Mouse (Mus musculus): ENCODE results near the gene Arf1. TPM values are rescaled to one million over a fixed set of nuclear protein-coding genes. Genes with fewer than 3 reads are reported as not detected.
A peak's percentile ranks its signal among the peaks of the same experiment; 100 is the strongest.

The Arf1 gene
- polyA plus RNA-seq, 1 experiment from 2014 or later: 575 TPM

DNA sequence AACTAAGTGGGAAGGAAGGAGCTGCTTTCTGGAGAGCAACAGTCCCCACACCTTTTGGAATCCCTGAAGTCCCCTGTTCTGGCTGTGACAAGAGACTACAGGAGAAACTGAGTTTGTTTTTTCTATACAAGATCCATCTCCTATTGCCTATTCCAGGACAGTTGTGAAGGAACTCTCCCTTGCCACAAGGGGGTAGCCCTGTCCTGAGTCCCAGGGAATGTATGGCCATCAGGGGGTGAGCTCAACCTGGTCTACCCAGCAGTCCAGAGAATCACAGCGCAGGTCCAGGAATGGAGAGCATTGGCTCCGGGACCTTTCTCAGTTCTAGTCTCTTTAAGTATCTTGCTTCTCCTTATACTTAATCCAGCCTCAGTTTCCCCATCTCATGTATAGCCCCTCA is 4.7 kb upstream of the Arf1 start:
- Histone ChIP-seq H3K36me3 (ENCODE audit: control insufficient read depth, insufficient read depth, low read length) (no peaks in the 10 kb centered on the region), H3K4me1 (ENCODE audit: control insufficient read depth, insufficient read depth, low read length) (0 out of 2 replicates have a peak, but pooled peaks cover 3% of the 10 kb centered on the region), H3K4me3 (ENCODE audit: low read depth, low read length) (no peak overlapping the region), H3K4me2 (no peak overlapping the region), H3K9me3 (replicated peaks; ENCODE audit: control insufficient read depth, low read length) (no peaks in the 10 kb centered on the region), H3K27me3 (ENCODE audit: control insufficient read depth, insufficient read depth, low read length) (peaks cover 3% of the 10 kb centered on the region; the same call in 1 of the 2 replicates), H3K9ac (ENCODE audit: low read depth, low read length) (no peak overlapping the region), H3K27ac (ENCODE audit: low read depth, low read length) (no peak overlapping the region)
- WGBS (ENCODE audit: insufficient replicate concordance): 52% methylated on average over 2 of the region's 2 CpGs
- ATAC-seq (replicated peaks; ENCODE audit: insufficient number of reproducible peaks, low FRiP score, low TSS enrichment): no peak

GRCm38 (mm10) chr11:59230144-59230760 is 2.2 kb upstream of the Arf1 start:
- H3K27me3 ChIP-seq (ENCODE audit: control insufficient read depth, insufficient read depth, low read length): no peaks in the 10 kb centered on the region
- no peaks in the 10 kb centered on the region for H3K9me3 ChIP-seq (replicated peaks; ENCODE audit: control insufficient read depth, low read length)
- H3K4me3 ChIP-seq (ENCODE audit: low read depth, low read length): no peak overlapping the region
- no peak overlapping the region for H3K9ac ChIP-seq (ENCODE audit: low read depth, low read length)
- 17% methylated on average over 7 of the region's 7 CpGs for WGBS (ENCODE audit: insufficient replicate concordance)
- H3K4me2 ChIP-seq: no peak overlapping the region
- ATAC-seq (replicated peaks; ENCODE audit: insufficient number of reproducible peaks, low FRiP score, low TSS enrichment): no peak
- H3K36me3 ChIP-seq (ENCODE audit: control insufficient read depth, insufficient read depth, low read length): no peaks in the 10 kb centered on the region
- peaks cover 15% of the 10 kb centered on the region for H3K4me1 ChIP-seq (ENCODE audit: control insufficient read depth, insufficient read depth, low read length)
- no peak overlapping the region for H3K27ac ChIP-seq (ENCODE audit: low read depth, low read length)

DNA sequence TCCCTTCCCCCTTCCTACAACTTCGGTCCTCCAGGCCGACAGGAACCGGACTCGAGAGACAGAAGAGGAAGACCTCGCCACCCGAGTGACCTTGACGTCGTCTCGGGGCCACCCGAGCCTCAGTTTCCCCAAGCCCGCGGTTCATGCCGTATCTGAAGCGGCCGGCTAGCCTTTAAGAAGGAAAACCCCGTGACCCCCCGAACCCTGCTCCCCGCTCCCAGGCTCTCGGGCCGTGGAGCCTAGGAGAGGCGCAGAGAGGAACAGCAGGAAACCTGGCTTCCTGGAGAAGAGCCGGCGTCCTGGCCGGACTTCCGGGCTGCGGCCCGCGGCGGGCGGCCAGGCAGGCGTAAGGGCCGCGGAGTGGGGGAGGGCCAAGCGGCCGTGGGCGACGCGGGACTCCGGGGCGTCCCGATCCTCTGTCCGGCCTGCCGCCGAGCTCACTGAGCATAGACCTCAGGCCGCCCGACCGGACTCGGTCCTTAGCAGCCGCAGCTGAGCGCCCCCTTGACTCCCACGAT is 407 bp downstream of the Arf1 start:
- peak overlapping the region; percentile 98 for H3K27ac ChIP-seq (ENCODE audit: low read depth, low read length)
- peak overlapping the region; percentile 100 for H3K9ac ChIP-seq (ENCODE audit: low read depth, low read length)
- peak overlapping the region; percentile 91 for H3K4me3 ChIP-seq (ENCODE audit: low read depth, low read length)
- peak; percentile 67 for ATAC-seq (replicated peaks; ENCODE audit: insufficient number of reproducible peaks, low FRiP score, low TSS enrichment)
- no peaks in the 10 kb centered on the region for H3K36me3 ChIP-seq (ENCODE audit: control insufficient read depth, insufficient read depth, low read length)
- under 1% methylated on average over 49 of the region's 51 CpGs for WGBS (ENCODE audit: insufficient replicate concordance)
- H3K9me3 ChIP-seq (replicated peaks; ENCODE audit: control insufficient read depth, low read length): no peaks in the 10 kb centered on the region
- H3K27me3 ChIP-seq (ENCODE audit: control insufficient read depth, insufficient read depth, low read length): no peaks in the 10 kb centered on the region
- peaks cover 39% of the 10 kb centered on the region for H3K4me1 ChIP-seq (ENCODE audit: control insufficient read depth, insufficient read depth, low read length)
- peak overlapping the region; percentile 91 for H3K4me2 ChIP-seq

- peak overlapping the region; percentile 100 for H3K9ac ChIP-seq (ENCODE audit: low read depth, low read length)
- no peaks in the 10 kb centered on the region for H3K9me3 ChIP-seq (replicated peaks; ENCODE audit: control insufficient read depth, low read length)
- peak overlapping the region; percentile 91 for H3K4me2 ChIP-seq
- H3K27ac ChIP-seq (ENCODE audit: low read depth, low read length): peak overlapping the region; percentile 98
- H3K27me3 ChIP-seq (ENCODE audit: control insufficient read depth, insufficient read depth, low read length): no peaks in the 10 kb centered on the region
- peak overlapping the region; percentile 91 for H3K4me3 ChIP-seq (ENCODE audit: low read depth, low read length)
- WGBS (ENCODE audit: insufficient replicate concordance): 3% methylated on average over 21 of the region's 21 CpGs
- no peak for ATAC-seq (replicated peaks; ENCODE audit: insufficient number of reproducible peaks, low FRiP score, low TSS enrichment)
- no peaks in the 10 kb centered on the region for H3K36me3 ChIP-seq (ENCODE audit: control insufficient read depth, insufficient read depth, low read length)
- H3K4me1 ChIP-seq (ENCODE audit: control insufficient read depth, insufficient read depth, low read length): peaks cover 42% of the 10 kb centered on the region
Measured at GRCm38 (mm10) chr11:59226787-59227603, 1.1 kb downstream of the Arf1 start.

- no peaks in the 10 kb centered on the region for H3K27me3 ChIP-seq (ENCODE audit: control insufficient read depth, insufficient read depth, low read length)
- no peaks in the 10 kb centered on the region for H3K36me3 ChIP-seq (ENCODE audit: control insufficient read depth, insufficient read depth, low read length)
- no peak for ATAC-seq (replicated peaks; ENCODE audit: insufficient number of reproducible peaks, low FRiP score, low TSS enrichment)
- no peaks in the 10 kb centered on the region for H3K9me3 ChIP-seq (replicated peaks; ENCODE audit: control insufficient read depth, low read length)
- H3K27ac ChIP-seq (ENCODE audit: low read depth, low read length): no peak overlapping the region
- WGBS (ENCODE audit: insufficient replicate concordance): 41% methylated on average over 3 of the region's 3 CpGs
- H3K9ac ChIP-seq (ENCODE audit: low read depth, low read length): peak overlapping the region; percentile 100; the same call in 1 of the 2 replicates
- H3K4me3 ChIP-seq (ENCODE audit: low read depth, low read length): peak overlapping the region; percentile 91
- H3K4me1 ChIP-seq (ENCODE audit: control insufficient read depth, insufficient read depth, low read length): peaks cover 44% of the 10 kb centered on the region
- peak overlapping the region; percentile 91 for H3K4me2 ChIP-seq
Measured at GRCm38 (mm10) chr11:59226251-59226650, 1.8 kb downstream of the Arf1 start.

GRCm38 (mm10) chr11:59225167-59225566 is 2.9 kb downstream of the Arf1 start:
- H3K27ac ChIP-seq (ENCODE audit: low read depth, low read length): no peak overlapping the region
- H3K9ac ChIP-seq (ENCODE audit: low read depth, low read length): peak overlapping the region; percentile 11; the same call in 1 of the 2 replicates
- H3K36me3 ChIP-seq (ENCODE audit: control insufficient read depth, insufficient read depth, low read length): no peaks in the 10 kb centered on the region
- H3K27me3 ChIP-seq (ENCODE audit: control insufficient read depth, insufficient read depth, low read length): no peaks in the 10 kb centered on the region
- H3K4me3 ChIP-seq (ENCODE audit: low read depth, low read length): no peak overlapping the region
- 39% methylated on average over 2 of the region's 2 CpGs for WGBS (ENCODE audit: insufficient replicate concordance)
- no peak for ATAC-seq (replicated peaks; ENCODE audit: insufficient number of reproducible peaks, low FRiP score, low TSS enrichment)
- H3K9me3 ChIP-seq (replicated peaks; ENCODE audit: control insufficient read depth, low read length): no peaks in the 10 kb centered on the region
- peak overlapping the region; percentile 91 for H3K4me2 ChIP-seq
- peaks cover 45% of the 10 kb centered on the region for H3K4me1 ChIP-seq (ENCODE audit: control insufficient read depth, insufficient read depth, low read length)

GRCm38 (mm10) chr11:59224470-59224869 is 3.6 kb downstream of the Arf1 start:
- H3K9me3 ChIP-seq (replicated peaks; ENCODE audit: control insufficient read depth, low read length): no peaks in the 10 kb centered on the region
- no peaks in the 10 kb centered on the region for H3K36me3 ChIP-seq (ENCODE audit: control insufficient read depth, insufficient read depth, low read length)
- WGBS (ENCODE audit: insufficient replicate concordance): 34% methylated on average over 2 of the region's 2 CpGs
- ATAC-seq (replicated peaks; ENCODE audit: insufficient number of reproducible peaks, low FRiP score, low TSS enrichment): no peak
- no peak overlapping the region for H3K4me3 ChIP-seq (ENCODE audit: low read depth, low read length)
- peaks cover 45% of the 10 kb centered on the region for H3K4me1 ChIP-seq (ENCODE audit: control insufficient read depth, insufficient read depth, low read length)
- no peaks in the 10 kb centered on the region for H3K27me3 ChIP-seq (ENCODE audit: control insufficient read depth, insufficient read depth, low read length)
- H3K9ac ChIP-seq (ENCODE audit: low read depth, low read length): no peak overlapping the region
- no peak overlapping the region; the same call in 1 of the 2 replicates for H3K4me2 ChIP-seq
- no peak overlapping the region for H3K27ac ChIP-seq (ENCODE audit: low read depth, low read length)

DNA sequence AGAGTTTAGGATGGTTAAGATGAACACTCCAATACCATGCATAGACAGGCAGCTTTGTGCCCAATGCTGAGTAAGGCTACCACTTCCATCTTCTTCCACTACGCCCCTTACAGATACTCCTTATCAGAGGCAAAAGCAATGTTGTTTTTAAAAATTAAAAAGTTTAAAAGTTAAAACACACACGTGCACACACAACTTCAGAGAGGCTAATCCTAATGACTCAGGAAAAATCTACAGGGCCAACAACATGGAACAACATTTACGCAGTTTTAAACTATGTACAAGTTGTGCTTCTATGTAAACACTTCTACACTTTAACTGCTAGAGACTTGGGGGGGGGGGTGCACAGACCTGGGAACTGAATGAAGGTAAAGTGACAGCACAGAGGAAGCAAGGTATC is 4.0 kb downstream of the Arf1 start:
- Histone ChIP-seq H3K27me3 (ENCODE audit: control insufficient read depth, insufficient read depth, low read length) (no peaks in the 10 kb centered on the region), H3K4me1 (ENCODE audit: control insufficient read depth, insufficient read depth, low read length) (peaks cover 45% of the 10 kb centered on the region), H3K36me3 (ENCODE audit: control insufficient read depth, insufficient read depth, low read length) (0 out of 2 replicates have a peak, but pooled peaks cover under 1% of the 10 kb centered on the region), H3K9me3 (replicated peaks; ENCODE audit: control insufficient read depth, low read length) (no peaks in the 10 kb centered on the region), H3K4me3 (ENCODE audit: low read depth, low read length) (no peak overlapping the region), H3K9ac (ENCODE audit: low read depth, low read length) (no peak overlapping the region), H3K4me2 (no peak overlapping the region; the same call in 1 of the 2 replicates), H3K27ac (ENCODE audit: low read depth, low read length) (no peak overlapping the region)
- 80% methylated on average over 3 of the region's 3 CpGs for WGBS (ENCODE audit: insufficient replicate concordance)
- no peak for ATAC-seq (replicated peaks; ENCODE audit: insufficient number of reproducible peaks, low FRiP score, low TSS enrichment)
